8 mouse cellular contexts compared by ENCODE assay signal in the genomic region with DNA sequence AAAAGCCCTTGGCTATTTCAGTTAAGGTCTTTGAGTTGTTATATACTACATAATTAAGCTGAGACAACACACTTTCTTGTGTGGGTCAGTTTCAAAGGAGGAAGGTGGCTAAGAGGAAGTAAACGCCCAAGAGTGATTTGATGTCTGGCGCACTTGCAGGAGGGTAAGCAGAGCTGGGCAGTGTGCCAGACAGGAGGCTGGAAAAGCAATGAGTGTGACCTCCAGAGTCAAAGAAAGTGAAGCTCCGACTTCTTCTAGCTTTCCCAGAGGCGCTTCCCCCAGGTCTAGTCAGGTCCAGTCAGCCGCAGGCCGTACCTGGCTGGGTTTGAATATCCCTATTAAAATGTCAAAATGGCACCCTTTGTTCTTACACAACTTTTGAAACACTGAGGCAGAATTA. TPM values are rescaled to one million over a fixed set of nuclear protein-coding genes. Genes with fewer than 3 reads are reported as not detected.
DNase-seq lines count a peak whose midpoint lies in the region; ATAC-seq lines count a peak whose summit lies in the region.

No protein-coding gene starts in this region.

- peak; percentile 26 for DNase-seq in right cerebral cortex, postnatal 14 days
- no peak for DNase-seq in right cerebral cortex, adult 2 months (ENCODE audit: low spot score in 2 of 2)
- DNase-seq in gastrocnemius, postnatal 10 days, result peak; percentile 35
- DNase-seq in kidney, adult 8-10 months, result peak; percentile 49 to 64
- no peak for DNase-seq in yolk sac, embryonic 10.5 days (ENCODE audit: low spot score)
- DNase-seq in cerebellum, adult 18-20 months, result no peak
- no peak for DNase-seq in thymus, postnatal 0 days (ENCODE audit: low spot score)

- 0 out of 2 replicates have a peak, but pooled peaks have one; percentile 22 for ATAC-seq in monocyte, adult 5-6 weeks (replicated peaks; ENCODE audit: insufficient number of reproducible peaks, low FRiP score, low TSS enrichment, poor library complexity, severe bottlenecking)

RNA-seq across cellular contexts. Expression of a gene that starts 28.3 kb away (rescaled TPM):
- 10 to 100 TPM; 24.3 to 25.4 TPM for total RNA-seq in gastrocnemius, postnatal 10 days (2021)
- total RNA-seq in monocyte, adult 5-6 weeks (2017), result 0.19 TPM in 1 of 3 replicates, not detected in the others
- polyA plus RNA-seq in thymus, postnatal 0 days (2015; fragmentation: Nextera tagmentation; extraction: Ambion mirVana), result 2.7 and 4.0 TPM in 2 replicates

RNA-seq across cellular contexts. Expression of a gene that starts 32.5 kb away (rescaled TPM):
- total RNA-seq in gastrocnemius, postnatal 10 days (2021), result 10 to 100 TPM; 29.3 to 35.7 TPM
- total RNA-seq in monocyte, adult 5-6 weeks (2017), result 75.5 to 102 TPM (median 84.3 TPM) in 3 replicates
- 28.4 and 29.8 TPM in 2 replicates for polyA plus RNA-seq in thymus, postnatal 0 days (2015; fragmentation: Nextera tagmentation; extraction: Ambion mirVana)

RNA-seq across cellular contexts. Expression of a gene that starts 33.2 kb away (rescaled TPM):
- 1,000 to 10,000 TPM in 1 of 2 experiments, 100 to 1,000 TPM in 1; 958 to 1,126 TPM for total RNA-seq in gastrocnemius, postnatal 10 days (2021)
- 124 to 198 TPM (median 161 TPM) in 3 replicates for total RNA-seq in monocyte, adult 5-6 weeks (2017)
- polyA plus RNA-seq in thymus, postnatal 0 days (2015; fragmentation: Nextera tagmentation; extraction: Ambion mirVana), result 975 and 1,055 TPM in 2 replicates

Comparison
In these comparisons a context has a peak if more than half of its experiments do, and no peak if none do; other contexts are left out.
1. DNase-seq: peak in right cerebral cortex, postnatal 14 days (single experiment), gastrocnemius, postnatal 10 days (single experiment) and kidney, adult 8-10 months (2 of 2); none in right cerebral cortex, adult 2 months (0 of 2), yolk sac, embryonic 10.5 days (single experiment), cerebellum, adult 18-20 months (0 of 2) and thymus, postnatal 0 days (single experiment).
2. RNA of a gene that starts 28.3 kb away (total RNA-seq): 24.3 to 25.4 TPM in gastrocnemius, postnatal 10 days; 0.19 TPM in monocyte, adult 5-6 weeks; every median in the first group is over 10 times any median in the second.